21 mouse cellular contexts compared by ENCODE assay signal in the genomic region with DNA sequence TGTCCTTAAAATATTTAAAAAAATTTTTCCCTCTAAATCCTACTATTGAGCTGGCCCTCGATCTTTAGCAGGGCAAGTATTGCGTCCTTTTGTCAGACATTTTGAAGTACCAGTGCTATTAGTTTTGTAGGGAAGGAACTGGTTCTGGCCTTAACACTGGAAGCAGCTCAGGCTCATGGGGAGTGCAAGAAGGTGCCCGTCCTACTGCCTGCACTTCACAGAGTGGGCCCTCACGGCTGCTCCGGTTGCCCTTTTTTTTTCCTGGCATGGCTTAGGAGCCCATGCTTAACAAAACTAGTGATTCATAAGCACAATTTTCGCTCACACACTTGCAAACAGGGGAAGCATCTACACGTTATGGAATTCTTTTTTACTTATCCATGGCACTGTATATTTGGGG. TPM values are rescaled to one million over a fixed set of nuclear protein-coding genes. Genes with fewer than 3 reads are reported as not detected.
DNase-seq lines count a peak whose midpoint lies in the region; ATAC-seq and TF ChIP-seq lines count a peak whose summit lies in the region.
"Had no signal": no experiment of that assay in that cellular context is flagged by ENCODE, and none has a peak within 500 bp of the region (broad histone marks: within the 10 kb centered on the region; RNA-seq: fewer than 3 reads in every experiment).

No protein-coding gene starts in this region.

- no peak for ATAC-seq in kidney, embryonic 15.5 days (replicated peaks; ENCODE audit: low FRiP score)
- no peak for ATAC-seq in limb, embryonic 15.5 days (ENCODE audit: insufficient number of reproducible peaks, low FRiP score, low TSS enrichment, low read depth)
- no peak for ATAC-seq in forebrain, embryonic 15.5 days (replicated peaks)
- ATAC-seq in midbrain, postnatal 0 days (ENCODE audit: low FRiP score), result no peak
- ATAC-seq: midbrain, embryonic 15.5 days; Patski had no signal

- no peak overlapping the region for H3K27ac ChIP-seq in embryonic facial prominence, embryonic 10.5 days (replicated peaks)
- peak overlapping the region; percentile 70 for H3K27ac ChIP-seq in kidney, embryonic 15.5 days
- peak overlapping the region; percentile 62 for H3K27ac ChIP-seq in limb, embryonic 15.5 days
- H3K27ac ChIP-seq in forebrain, embryonic 15.5 days (replicated peaks), result no peak overlapping the region
- no peak overlapping the region for H3K27ac ChIP-seq in midbrain, postnatal 0 days (ENCODE audit: low read depth, low read length)
- H3K27ac ChIP-seq: embryonic facial prominence, embryonic 12.5 days; forebrain, embryonic 12.5 days; liver, embryonic 14.5 days; midbrain, embryonic 15.5 days; stomach, embryonic 15.5 days had no signal

- no peak overlapping the region for H3K4me3 ChIP-seq in embryonic facial prominence, embryonic 10.5 days
- peak overlapping the region; percentile 76 for H3K4me3 ChIP-seq in kidney, embryonic 15.5 days (replicated peaks)
- peak overlapping the region; percentile 59 for H3K4me3 ChIP-seq in limb, embryonic 15.5 days
- no peak overlapping the region for H3K4me3 ChIP-seq in forebrain, embryonic 15.5 days
- H3K4me3 ChIP-seq in midbrain, postnatal 0 days (ENCODE audit: low read depth, low read length), result no peak overlapping the region
- H3K4me3 ChIP-seq: embryonic facial prominence, embryonic 12.5 days; forebrain, embryonic 12.5 days; midbrain, embryonic 15.5 days; stomach, embryonic 15.5 days had no signal

- no peaks in the 10 kb centered on the region for H3K9me3 ChIP-seq in embryonic facial prominence, embryonic 10.5 days
- H3K9me3 ChIP-seq in kidney, embryonic 15.5 days (replicated peaks), result no peaks in the 10 kb centered on the region
- H3K9me3 ChIP-seq in limb, embryonic 15.5 days, result no peaks in the 10 kb centered on the region
- H3K9me3 ChIP-seq in forebrain, embryonic 15.5 days, result no peaks in the 10 kb centered on the region
- no peaks in the 10 kb centered on the region for H3K9me3 ChIP-seq in midbrain, postnatal 0 days (ENCODE audit: low read length)
- H3K9me3 ChIP-seq: embryonic facial prominence, embryonic 12.5 days; forebrain, embryonic 12.5 days; midbrain, embryonic 15.5 days; stomach, embryonic 15.5 days had no signal

- peak overlapping the region; percentile 96 for H3K9ac ChIP-seq in kidney, embryonic 15.5 days
- H3K9ac ChIP-seq in limb, embryonic 15.5 days, result peak overlapping the region; percentile 37; the same call in 1 of the 2 replicates
- H3K9ac ChIP-seq in forebrain, embryonic 15.5 days (replicated peaks), result no peak overlapping the region
- H3K9ac ChIP-seq in midbrain, postnatal 0 days (replicated peaks; ENCODE audit: low read length, poor library complexity, severe bottlenecking), result no peak overlapping the region
- H3K9ac ChIP-seq: embryonic facial prominence, embryonic 12.5 days; forebrain, embryonic 12.5 days; liver, embryonic 14.5 days; midbrain, embryonic 15.5 days; stomach, embryonic 15.5 days had no signal

- peaks cover 11% of the 10 kb centered on the region; the same call in 1 of the 2 replicates for H3K4me1 ChIP-seq in embryonic facial prominence, embryonic 10.5 days
- peaks cover 63% of the 10 kb centered on the region for H3K4me1 ChIP-seq in kidney, embryonic 15.5 days
- peaks cover 59% of the 10 kb centered on the region for H3K4me1 ChIP-seq in limb, embryonic 15.5 days
- H3K4me1 ChIP-seq in forebrain, embryonic 15.5 days, result 0 out of 2 replicates have a peak, but pooled peaks cover 3% of the 10 kb centered on the region
- H3K4me1 ChIP-seq in midbrain, postnatal 0 days (ENCODE audit: insufficient read depth, low read length), result no peaks in the 10 kb centered on the region
- H3K4me1 ChIP-seq: embryonic facial prominence, embryonic 12.5 days; stomach, embryonic 15.5 days had no signal

- peak overlapping the region; percentile 74 for H3K4me2 ChIP-seq in kidney, embryonic 15.5 days
- H3K4me2 ChIP-seq in limb, embryonic 15.5 days, result peak overlapping the region; percentile 67
- no peak overlapping the region for H3K4me2 ChIP-seq in forebrain, embryonic 15.5 days (replicated peaks)
- no peak overlapping the region for H3K4me2 ChIP-seq in midbrain, postnatal 0 days (ENCODE audit: low read depth, low read length, poor library complexity, severe bottlenecking)
- H3K4me2 ChIP-seq: embryonic facial prominence, embryonic 12.5 days; forebrain, embryonic 12.5 days; midbrain, embryonic 15.5 days; stomach, embryonic 15.5 days had no signal

- TF ChIP-seq CTCF in midbrain, postnatal 0 days (IDR thresholded peaks at IDR 0.05), result no peak

- H3K36me3 ChIP-seq in embryonic facial prominence, embryonic 10.5 days (replicated peaks), result no peaks in the 10 kb centered on the region
- H3K36me3 ChIP-seq in kidney, embryonic 15.5 days, result no peaks in the 10 kb centered on the region
- H3K36me3 ChIP-seq in limb, embryonic 15.5 days, result no peaks in the 10 kb centered on the region
- no peaks in the 10 kb centered on the region for H3K36me3 ChIP-seq in forebrain, embryonic 15.5 days
- no peaks in the 10 kb centered on the region for H3K36me3 ChIP-seq in midbrain, postnatal 0 days (ENCODE audit: insufficient read depth, low read length)
- H3K36me3 ChIP-seq: embryonic facial prominence, embryonic 12.5 days; forebrain, embryonic 12.5 days; midbrain, embryonic 15.5 days; stomach, embryonic 15.5 days had no signal

- peak; percentile 48 for DNase-seq in kidney, adult 18-20 months
- no peak for DNase-seq in kidney, postnatal 36 days
- peak; percentile 54 for DNase-seq in embryonic facial prominence, embryonic 10.5 days (ENCODE audit: low spot score)
- DNase-seq in midbrain, postnatal 0 days (ENCODE audit: low spot score), result no peak
- no peak for DNase-seq in gastrocnemius, adult 18-20 months (ENCODE audit: low spot score)
- DNase-seq: adrenal gland, adult 2 months; cerebellum, adult 9-11 months; heart, adult 18-20 months; heart, postnatal 36 days; lung, postnatal 36 days had no signal

- H3K27me3 ChIP-seq in embryonic facial prominence, embryonic 10.5 days (replicated peaks; ENCODE audit: low read depth, poor library complexity, severe bottlenecking), result peaks cover 100% of the 10 kb centered on the region
- H3K27me3 ChIP-seq in kidney, embryonic 15.5 days, result peaks cover 28% of the 10 kb centered on the region
- peaks cover 17% of the 10 kb centered on the region; the same call in 1 of the 2 replicates for H3K27me3 ChIP-seq in limb, embryonic 15.5 days
- H3K27me3 ChIP-seq in forebrain, embryonic 15.5 days, result peaks cover 99% of the 10 kb centered on the region
- H3K27me3 ChIP-seq in midbrain, postnatal 0 days (ENCODE audit: insufficient read depth, low read length), result peaks cover 97% of the 10 kb centered on the region
- H3K27me3 ChIP-seq: Patski had no signal

- WGBS in embryonic facial prominence, embryonic 10.5 days, result 1% methylated on average over 7 of the region's 7 CpGs
- 2% methylated on average over 7 of the region's 7 CpGs for WGBS in kidney, embryonic 15.5 days
- WGBS in limb, embryonic 15.5 days, result 7% methylated on average over 7 of the region's 7 CpGs
- 3% methylated on average over 7 of the region's 7 CpGs for WGBS in forebrain, embryonic 15.5 days
- 1% methylated on average over 7 of the region's 7 CpGs for WGBS in midbrain, postnatal 0 days

RNA-seq across cellular contexts. Expression of a gene that starts 1.7 kb away (rescaled TPM):
- polyA plus RNA-seq in embryonic facial prominence, embryonic 10.5 days (2016; fragmentation: Nextera tagmentation; extraction: Ambion mirVana), result not detected in 2 replicates
- polyA plus RNA-seq in kidney, embryonic 15.5 days (2015; fragmentation: Nextera tagmentation; extraction: Ambion mirVana), result 157 and 172 TPM in 2 replicates
- 86.8 and 108 TPM in 2 replicates for polyA plus RNA-seq in limb, embryonic 15.5 days (2015; fragmentation: Nextera tagmentation; extraction: Ambion mirVana)
- polyA plus RNA-seq in forebrain, embryonic 15.5 days (2015; fragmentation: Nextera tagmentation; extraction: Ambion mirVana), result not detected in 2 replicates
- not detected in 2 replicates for total RNA-seq in midbrain, postnatal 0 days (2014; rRNA removed)
- polyA plus RNA-seq in midbrain, postnatal 0 days (2015; fragmentation: Nextera tagmentation; extraction: Ambion mirVana), result not detected in 2 replicates
- 10 to 100 TPM; 13.7 to 15.0 TPM for total RNA-seq in gastrocnemius, adult 18-20 months (2021)
- total RNA-seq: adrenal gland, adult 2 months; heart, adult 18-20 months; heart, postnatal 36 days; left cerebral cortex, adult 8-10 months had no signal
- polyA plus RNA-seq: adrenal gland, adult 2 months; forebrain, embryonic 12.5 days had no signal

RNA-seq across cellular contexts. Expression of a gene that starts 6.6 kb away (rescaled TPM):
- polyA plus RNA-seq in embryonic facial prominence, embryonic 10.5 days (2016; fragmentation: Nextera tagmentation; extraction: Ambion mirVana), result not detected in 2 replicates
- polyA plus RNA-seq in kidney, embryonic 15.5 days (2015; fragmentation: Nextera tagmentation; extraction: Ambion mirVana), result 34.3 and 34.8 TPM in 2 replicates
- polyA plus RNA-seq in limb, embryonic 15.5 days (2015; fragmentation: Nextera tagmentation; extraction: Ambion mirVana), result 23.3 and 33.4 TPM in 2 replicates
- not detected in 2 replicates for polyA plus RNA-seq in forebrain, embryonic 15.5 days (2015; fragmentation: Nextera tagmentation; extraction: Ambion mirVana)
- not detected in 2 replicates for total RNA-seq in midbrain, postnatal 0 days (2014; rRNA removed)
- not detected in 2 replicates for polyA plus RNA-seq in midbrain, postnatal 0 days (2015; fragmentation: Nextera tagmentation; extraction: Ambion mirVana)
- 1 to 10 TPM; 2.1 to 2.9 TPM for total RNA-seq in gastrocnemius, adult 18-20 months (2021)
- total RNA-seq: adrenal gland, adult 2 months; heart, adult 18-20 months; heart, postnatal 36 days; left cerebral cortex, adult 8-10 months had no signal
- polyA plus RNA-seq: adrenal gland, adult 2 months; forebrain, embryonic 12.5 days; large intestine, adult 2 months; liver, embryonic 14.5 days had no signal

RNA-seq across cellular contexts. Expression of a gene that starts 8.1 kb away (rescaled TPM):
- polyA plus RNA-seq in embryonic facial prominence, embryonic 10.5 days (2016; fragmentation: Nextera tagmentation; extraction: Ambion mirVana), result not detected in 2 replicates
- polyA plus RNA-seq in kidney, embryonic 15.5 days (2015; fragmentation: Nextera tagmentation; extraction: Ambion mirVana), result 53.4 and 65.1 TPM in 2 replicates
- 30.8 and 34.0 TPM in 2 replicates for polyA plus RNA-seq in limb, embryonic 15.5 days (2015; fragmentation: Nextera tagmentation; extraction: Ambion mirVana)
- polyA plus RNA-seq in forebrain, embryonic 15.5 days (2015; fragmentation: Nextera tagmentation; extraction: Ambion mirVana), result not detected in 2 replicates
- total RNA-seq in midbrain, postnatal 0 days (2014; rRNA removed), result not detected in 2 replicates
- not detected in 2 replicates for polyA plus RNA-seq in midbrain, postnatal 0 days (2015; fragmentation: Nextera tagmentation; extraction: Ambion mirVana)
- 1 to 10 TPM; 7.2 to 7.4 TPM for total RNA-seq in gastrocnemius, adult 18-20 months (2021)
- total RNA-seq: heart, adult 18-20 months; heart, postnatal 36 days; left cerebral cortex, adult 8-10 months had no signal
- polyA plus RNA-seq: embryonic facial prominence, embryonic 12.5 days; forebrain, embryonic 12.5 days; midbrain, embryonic 15.5 days had no signal

RNA-seq across cellular contexts. Expression of a gene that starts 17.3 kb away (rescaled TPM):
- 0.15 TPM in 1 of 2 replicates, not detected in the other for polyA plus RNA-seq in embryonic facial prominence, embryonic 10.5 days (2016; fragmentation: Nextera tagmentation; extraction: Ambion mirVana)
- polyA plus RNA-seq in kidney, embryonic 15.5 days (2015; fragmentation: Nextera tagmentation; extraction: Ambion mirVana), result 26.7 and 27.2 TPM in 2 replicates
- 12.0 and 12.9 TPM in 2 replicates for polyA plus RNA-seq in limb, embryonic 15.5 days (2015; fragmentation: Nextera tagmentation; extraction: Ambion mirVana)
- not detected in 2 replicates for polyA plus RNA-seq in forebrain, embryonic 15.5 days (2015; fragmentation: Nextera tagmentation; extraction: Ambion mirVana)
- not detected in 2 replicates for total RNA-seq in midbrain, postnatal 0 days (2014; rRNA removed)
- not detected in 2 replicates for polyA plus RNA-seq in midbrain, postnatal 0 days (2015; fragmentation: Nextera tagmentation; extraction: Ambion mirVana)
- 1 to 10 TPM; 4.7 to 5.0 TPM for total RNA-seq in gastrocnemius, adult 18-20 months (2021)
- total RNA-seq: left cerebral cortex, adult 8-10 months had no signal
- polyA plus RNA-seq: forebrain, embryonic 12.5 days; midbrain, embryonic 15.5 days had no signal

RNA-seq across cellular contexts. Expression of a gene that starts 21.7 kb away (rescaled TPM):
- polyA plus RNA-seq in embryonic facial prominence, embryonic 10.5 days (2016; fragmentation: Nextera tagmentation; extraction: Ambion mirVana), result not detected in 2 replicates
- polyA plus RNA-seq in kidney, embryonic 15.5 days (2015; fragmentation: Nextera tagmentation; extraction: Ambion mirVana), result 0.13 and 0.43 TPM in 2 replicates
- polyA plus RNA-seq in limb, embryonic 15.5 days (2015; fragmentation: Nextera tagmentation; extraction: Ambion mirVana), result 11.0 and 17.4 TPM in 2 replicates
- polyA plus RNA-seq in forebrain, embryonic 15.5 days (2015; fragmentation: Nextera tagmentation; extraction: Ambion mirVana), result not detected in 2 replicates
- total RNA-seq in midbrain, postnatal 0 days (2014; rRNA removed), result not detected in 2 replicates
- not detected in 2 replicates for polyA plus RNA-seq in midbrain, postnatal 0 days (2015; fragmentation: Nextera tagmentation; extraction: Ambion mirVana)
- 1 to 10 TPM; 3.7 to 6.0 TPM for total RNA-seq in gastrocnemius, adult 18-20 months (2021)
- total RNA-seq: adrenal gland, adult 2 months; heart, adult 18-20 months; heart, postnatal 36 days; left cerebral cortex, adult 8-10 months had no signal
- polyA plus RNA-seq: adrenal gland, adult 2 months; embryonic facial prominence, embryonic 12.5 days; forebrain, embryonic 12.5 days; large intestine, adult 2 months; midbrain, embryonic 15.5 days; stomach, embryonic 15.5 days had no signal

Comparison
In these comparisons a context has a peak if more than half of its experiments do, and no peak if none do; other contexts are left out.
1. DNase-seq: peak in kidney, adult 18-20 months (single experiment) and embryonic facial prominence, embryonic 10.5 days (single experiment); none in kidney, postnatal 36 days (0 of 2), midbrain, postnatal 0 days (single experiment) and gastrocnemius, adult 18-20 months (single experiment).
2. H3K27ac ChIP-seq: peak in kidney, embryonic 15.5 days (single experiment) and limb, embryonic 15.5 days (single experiment); none in embryonic facial prominence, embryonic 10.5 days (single experiment), forebrain, embryonic 15.5 days (single experiment) and midbrain, postnatal 0 days (single experiment).
3. H3K4me3 ChIP-seq: peak in kidney, embryonic 15.5 days (single experiment) and limb, embryonic 15.5 days (single experiment); none in embryonic facial prominence, embryonic 10.5 days (single experiment), forebrain, embryonic 15.5 days (single experiment) and midbrain, postnatal 0 days (single experiment).
4. H3K4me2 ChIP-seq: peak in kidney, embryonic 15.5 days (single experiment) and limb, embryonic 15.5 days (single experiment); none in forebrain, embryonic 15.5 days (single experiment) and midbrain, postnatal 0 days (single experiment).
5. H3K9ac ChIP-seq: peak in kidney, embryonic 15.5 days (single experiment) and limb, embryonic 15.5 days (single experiment); none in forebrain, embryonic 15.5 days (single experiment) and midbrain, postnatal 0 days (single experiment).
6. RNA of a gene that starts 1.7 kb away (polyA plus RNA-seq): 157 to 172 TPM in kidney, embryonic 15.5 days and 86.8 to 108 TPM in limb, embryonic 15.5 days; not detected in forebrain, embryonic 15.5 days, not detected in embryonic facial prominence, embryonic 10.5 days and not detected in midbrain, postnatal 0 days; every median in the first group is over 10 times any median in the second.
7. RNA of a gene that starts 6.6 kb away (polyA plus RNA-seq): 34.3 to 34.8 TPM in kidney, embryonic 15.5 days and 23.3 to 33.4 TPM in limb, embryonic 15.5 days; not detected in embryonic facial prominence, embryonic 10.5 days, not detected in forebrain, embryonic 15.5 days and not detected in midbrain, postnatal 0 days; every median in the first group is over 10 times any median in the second.
8. RNA of a gene that starts 8.1 kb away (polyA plus RNA-seq): 53.4 to 65.1 TPM in kidney, embryonic 15.5 days and 30.8 to 34.0 TPM in limb, embryonic 15.5 days; not detected in forebrain, embryonic 15.5 days, not detected in embryonic facial prominence, embryonic 10.5 days and not detected in midbrain, postnatal 0 days; every median in the first group is over 10 times any median in the second.